20 mouse cellular contexts compared by ENCODE assay signal in the genomic region with DNA sequence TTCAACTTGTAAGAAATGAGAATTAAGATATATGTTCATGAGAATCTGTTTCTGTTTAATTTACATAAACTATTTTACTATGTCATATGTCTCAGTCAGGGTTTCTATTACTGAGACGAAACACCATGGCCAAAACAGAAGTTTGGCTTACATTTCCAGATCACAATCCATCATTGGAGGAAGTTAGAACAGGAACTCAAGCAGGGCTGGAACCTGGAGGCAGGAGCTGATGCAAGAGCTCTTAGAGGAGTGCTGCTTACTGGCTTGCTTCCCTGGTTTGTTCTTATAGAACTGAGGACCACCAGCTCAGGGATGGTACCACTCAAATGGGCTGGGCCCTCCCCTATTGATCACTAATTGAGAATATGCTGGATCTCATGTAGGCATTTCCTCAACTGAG. TPM values are rescaled to one million over a fixed set of nuclear protein-coding genes. Genes with fewer than 3 reads are reported as not detected.
DNase-seq lines count a peak whose midpoint lies in the region; ATAC-seq lines count a peak whose summit lies in the region.
"Had no signal": no experiment of that assay in that cellular context is flagged by ENCODE, and none has a peak within 500 bp of the region (broad histone marks: within the 10 kb centered on the region; RNA-seq: fewer than 3 reads in every experiment).

No protein-coding gene starts in this region.

- WGBS in heart, embryonic 12.5 days: 71% methylated on average over 1 of the region's 1 CpGs
- WGBS in midbrain, embryonic 16.5 days: 82% methylated on average over 1 of the region's 1 CpGs

- no peak overlapping the region for H3K9ac ChIP-seq in heart, embryonic 12.5 days
- no peak overlapping the region for H3K9ac ChIP-seq in midbrain, embryonic 16.5 days (ENCODE audit: low read depth, low read length)
- H3K9ac ChIP-seq: embryonic facial prominence, embryonic 15.5 days; heart, embryonic 13.5 days; hindbrain, embryonic 15.5 days had no signal

- peak; percentile 84 for DNase-seq in heart, adult 11 months
- peak; percentile 46 for DNase-seq in MEL-GATA-1-ER (ENCODE audit: extremely low read depth, low read depth)
- DNase-seq in lung, postnatal 25 days (ENCODE audit: low spot score): peak; percentile 15
- no peak for DNase-seq in left cerebral cortex, postnatal 10 days (ENCODE audit: extremely low spot score in 1 of 2, low spot score in 2 of 2)
- no peak for DNase-seq in frontal cortex, postnatal 25 days (ENCODE audit: low spot score in 2 of 2)
- DNase-seq: adrenal gland, adult 2 months; cerebellum, adult 11 months; cerebellum, adult 8-10 months; cerebellum, postnatal 14 days; embryo, embryonic 11 days; gastrocnemius, postnatal 10 days; heart, postnatal 36 days had no signal

- no peak for ATAC-seq in heart, embryonic 12.5 days (ENCODE audit: insufficient number of reproducible peaks, low FRiP score)
- ATAC-seq in midbrain, embryonic 16.5 days: no peak
- ATAC-seq: forebrain, embryonic 14.5 days had no signal

- peaks cover 20% of the 10 kb centered on the region for H3K4me1 ChIP-seq in heart, embryonic 12.5 days (replicated peaks)
- no peaks in the 10 kb centered on the region for H3K4me1 ChIP-seq in midbrain, embryonic 16.5 days (ENCODE audit: control insufficient read depth, insufficient read depth, low read length)
- H3K4me1 ChIP-seq: hindbrain, embryonic 15.5 days had no signal

- no peaks in the 10 kb centered on the region for H3K9me3 ChIP-seq in heart, embryonic 12.5 days (replicated peaks)
- no peaks in the 10 kb centered on the region for H3K9me3 ChIP-seq in midbrain, embryonic 16.5 days (replicated peaks; ENCODE audit: control insufficient read depth, low read length, poor library complexity, severe bottlenecking)
- H3K9me3 ChIP-seq: embryonic facial prominence, embryonic 15.5 days; forebrain, embryonic 10.5 days; heart, embryonic 13.5 days; hindbrain, embryonic 15.5 days had no signal

- H3K36me3 ChIP-seq in heart, embryonic 12.5 days: no peaks in the 10 kb centered on the region
- no peaks in the 10 kb centered on the region for H3K36me3 ChIP-seq in midbrain, embryonic 16.5 days (ENCODE audit: control insufficient read depth, insufficient read depth, low read length)
- H3K36me3 ChIP-seq: embryonic facial prominence, embryonic 15.5 days; heart, embryonic 13.5 days; hindbrain, embryonic 15.5 days had no signal

- H3K27me3 ChIP-seq in heart, embryonic 12.5 days (replicated peaks): no peaks in the 10 kb centered on the region
- H3K27me3 ChIP-seq in midbrain, embryonic 16.5 days (ENCODE audit: control insufficient read depth, insufficient read depth, low read depth, low read length): no peaks in the 10 kb centered on the region
- H3K27me3 ChIP-seq: embryonic facial prominence, embryonic 15.5 days; heart, embryonic 13.5 days; hindbrain, embryonic 15.5 days had no signal

- no peak overlapping the region for H3K27ac ChIP-seq in heart, embryonic 12.5 days (ENCODE audit: poor library complexity, severe bottlenecking)
- no peak overlapping the region for H3K27ac ChIP-seq in midbrain, embryonic 16.5 days (ENCODE audit: low read length)
- H3K27ac ChIP-seq: embryonic facial prominence, embryonic 15.5 days; forebrain, embryonic 10.5 days; heart, embryonic 13.5 days; hindbrain, embryonic 15.5 days had no signal

- H3K4me2 ChIP-seq in heart, embryonic 12.5 days: no peak overlapping the region
- no peak overlapping the region for H3K4me2 ChIP-seq in midbrain, embryonic 16.5 days (ENCODE audit: low read length)
- H3K4me2 ChIP-seq: embryonic facial prominence, embryonic 15.5 days; heart, embryonic 13.5 days; hindbrain, embryonic 15.5 days had no signal

- intact Hi-C loops in left cerebral cortex, postnatal 10 days (cut with DNase I): no loop called here

- H3K4me3 ChIP-seq in heart, embryonic 12.5 days: no peak overlapping the region
- H3K4me3 ChIP-seq in midbrain, embryonic 16.5 days (ENCODE audit: low read depth, low read length): no peak overlapping the region
- H3K4me3 ChIP-seq: embryonic facial prominence, embryonic 15.5 days; erythroblast, embryonic 14.5 days; forebrain, embryonic 10.5 days; heart, embryonic 13.5 days; hindbrain, embryonic 15.5 days had no signal

RNA-seq across cellular contexts. Expression of a gene that starts 25.7 kb away (rescaled TPM):
- 51.7 and 54.7 TPM in 2 replicates for polyA plus RNA-seq in heart, embryonic 12.5 days (2016; fragmentation: Nextera tagmentation; extraction: Ambion mirVana)
- 10 to 100 TPM; 22.1 to 23.2 TPM for total RNA-seq in left cerebral cortex, postnatal 10 days (2021)
- 30.2 and 37.8 TPM in 2 replicates for polyA plus RNA-seq in midbrain, embryonic 16.5 days (2015; fragmentation: Nextera tagmentation; extraction: Ambion mirVana)

Comparison
In these comparisons a context has a peak if more than half of its experiments do, and no peak if none do; other contexts are left out.
1. DNase-seq: peak in heart, adult 11 months (single experiment), MEL-GATA-1-ER (single experiment) and lung, postnatal 25 days (single experiment); none in left cerebral cortex, postnatal 10 days (0 of 2) and frontal cortex, postnatal 25 days (0 of 2).